Mouse (Mus musculus) macrophage (primary cell): Measurements from ENCODE around the gene Mrs2. TPM values are rescaled to one million over a fixed set of nuclear protein-coding genes. Genes with fewer than 3 reads are reported as not detected.
A peak's percentile ranks its signal among the peaks of the same experiment; 100 is the strongest.

Experiments used
- H3K27ac ChIP-seq: fragments of 350-480 bp; formaldehyde crosslinking; 2 replicates; pipeline ENCODE4 v1.9.0; 2021
- H3K36me3 ChIP-seq: fragments of 350-480 bp; formaldehyde crosslinking; 2 replicates; pipeline ENCODE4 v1.9.0; 2021; ENCODE audit errors: inconsistent target
- H3K4me3 ChIP-seq: fragments of 350-480 bp; formaldehyde crosslinking; 2 replicates; pipeline ENCODE4 v1.9.0; 2021; ENCODE audit errors: inconsistent target
- H3K79me2 ChIP-seq: fragments of 350-480 bp; formaldehyde crosslinking; 2 replicates; pipeline ENCODE4 v1.9.0; 2021; ENCODE audit errors: inconsistent target
- WGBS: methylation state at CpG from one replicate; pipeline ENCODE4 v1.1.7; 2026; ENCODE audit warnings: inconsistent platforms; ENCODE audit not compliant: missing documents; 5-methylcytosine and 5-hydroxymethylcytosine counted together
- polyA plus RNA-seq: library from polyadenylated mRNA; stranded (reverse); fragments of 250-400 nt; gene quantifications from 3 replicates; pipeline ENCODE4 v1.2.4, GENCODE M21; 2018; ENCODE audit warnings: inconsistent platforms
- total RNA-seq, 78 experiments: library from RNA; depleted of rRNA; stranded (reverse); fragments of 250-400 nt; gene quantifications; 1 replicate in 9 of 78; 2 replicates in 24 of 78; 3 replicates in 43 of 78; 4 replicates in 2 of 78; pipeline ENCODE4 v1.2.4; 2018; ENCODE audit warnings: inconsistent platforms in 56 of 78

The Mrs2 gene
- total RNA-seq (2018; cell fraction: chromatin; rRNA removed): 100 to 1,000 TPM in 1 of 26 experiments, 10 to 100 TPM in 24, 1 to 10 TPM in 1; 7.6 to 111 (median 56.3) TPM
- 10 to 100 TPM; 10.7 to 19.1 (median 14.6) TPM for total RNA-seq (2018; cell fraction: cytosol; rRNA removed)
- 10 to 100 TPM in 25 of 26 experiments, 1 to 10 TPM in 1; 7.3 to 74.2 (median 27.2) TPM for total RNA-seq (2018; cell fraction: nucleus; rRNA removed)
- polyA plus RNA-seq: 13.4 to 13.7 TPM (median 13.6 TPM) in 3 replicates

GRCm38 (mm10) chr13:25019793-25020539 is at the start of gene Mrs2:
Gene Mrs2 (minus strand): TSS chr13:25020379.
- H3K36me3 ChIP-seq: 0 out of 2 replicates have a peak, but pooled peaks cover 5% of the 10 kb centered on the region
- peak within 1 kb of the TSS; percentile 68 for H3K4me3 ChIP-seq
- peak within 1 kb of the TSS; percentile 43 for H3K27ac ChIP-seq
- peaks cover 23% of the 10 kb centered on the region for H3K79me2 ChIP-seq
- WGBS: under 1% methylated on average over 64 of the region's 84 CpGs

GRCm38 (mm10) chr13:25069765-25070164 is 49.6 kb upstream of the Mrs2 start:
- Histone ChIP-seq H3K4me3 (no peak overlapping the region), H3K79me2 (no peaks in the 10 kb centered on the region), H3K36me3 (no peaks in the 10 kb centered on the region), H3K27ac (no peak overlapping the region)
- 89% methylated on average over 4 of the region's 4 CpGs for WGBS

- no peaks in the 10 kb centered on the region for H3K36me3 ChIP-seq
- 91% methylated on average over 4 of the region's 4 CpGs for WGBS
- no peak overlapping the region for H3K4me3 ChIP-seq
- H3K79me2 ChIP-seq: no peaks in the 10 kb centered on the region
- no peak overlapping the region for H3K27ac ChIP-seq
Measured at GRCm38 (mm10) chr13:25067183-25067582, 47.0 kb upstream of the Mrs2 start.

GRCm38 (mm10) chr13:25066659-25067058 is 46.5 kb upstream of the Mrs2 start:
- no peaks in the 10 kb centered on the region for H3K36me3 ChIP-seq
- H3K79me2 ChIP-seq: no peaks in the 10 kb centered on the region
- WGBS: 95% methylated on average over 2 of the region's 2 CpGs
- no peak overlapping the region for H3K4me3 ChIP-seq
- H3K27ac ChIP-seq: no peak overlapping the region

- H3K36me3 ChIP-seq: no peaks in the 10 kb centered on the region
- no peak within 1 kb of the TSS for H3K27ac ChIP-seq
- no peaks in the 10 kb centered on the region for H3K79me2 ChIP-seq
- WGBS: 8% methylated on average over 63 of the region's 63 CpGs
- H3K4me3 ChIP-seq: no peak within 1 kb of the TSS
Measured at GRCm38 (mm10) chr13:25055873-25056667, 35.9 kb upstream of the Mrs2 start, which contains the start of gene Dcdc2a. Gene Dcdc2a (plus strand): TSS chr13:25056004.

GRCm38 (mm10) chr13:25055111-25055554 is 35.0 kb upstream of the Mrs2 start:
- Histone ChIP-seq H3K79me2 (no peaks in the 10 kb centered on the region), H3K4me3 (no peak overlapping the region), H3K27ac (no peak overlapping the region), H3K36me3 (no peaks in the 10 kb centered on the region)
- 2% methylated on average over 34 of the region's 35 CpGs for WGBS

GRCm38 (mm10) chr13:25052671-25053070 is 32.5 kb upstream of the Mrs2 start:
- 91% methylated on average over 4 of the region's 5 CpGs for WGBS
- no peaks in the 10 kb centered on the region for H3K36me3 ChIP-seq
- no peak overlapping the region for H3K4me3 ChIP-seq
- H3K27ac ChIP-seq: no peak overlapping the region
- H3K79me2 ChIP-seq: no peaks in the 10 kb centered on the region

GRCm38 (mm10) chr13:25039488-25039887 is 19.3 kb upstream of the Mrs2 start:
- Histone ChIP-seq H3K27ac (no peak overlapping the region), H3K79me2 (no peaks in the 10 kb centered on the region), H3K4me3 (no peak overlapping the region), H3K36me3 (no peaks in the 10 kb centered on the region)
- WGBS: 85% methylated on average over 2 of the region's 2 CpGs

GRCm38 (mm10) chr13:25027114-25027425 is 6.9 kb upstream of the Mrs2 start:
- Histone ChIP-seq H3K27ac (no peak overlapping the region), H3K79me2 (no peaks in the 10 kb centered on the region)
- 84% methylated on average over 3 of the region's 3 CpGs for whole genome bisulfite sequencing

GRCm38 (mm10) chr13:25026409-25027113 is 6.4 kb upstream of the Mrs2 start:
- Histone ChIP-seq H3K79me2 (no peaks in the 10 kb centered on the region), H3K27ac (no peak overlapping the region), H3K36me3 (no peaks in the 10 kb centered on the region), H3K4me3 (no peak overlapping the region)
- WGBS: 96% methylated on average over 6 of the region's 6 CpGs

More at GRCm38 (mm10) chr13:25027114-25027425, 6.9 kb upstream of the Mrs2 start:
- H3K4me3 ChIP-seq: no peak overlapping the region
- no peaks in the 10 kb centered on the region for H3K36me3 ChIP-seq

- no peak overlapping the region for H3K4me3 ChIP-seq
- H3K27ac ChIP-seq: no peak overlapping the region
- H3K79me2 ChIP-seq: peaks cover 1% of the 10 kb centered on the region
- WGBS: 42% methylated on average over 2 of the region's 2 CpGs
- H3K36me3 ChIP-seq: no peaks in the 10 kb centered on the region
Measured at GRCm38 (mm10) chr13:25024655-25025054, 4.5 kb upstream of the Mrs2 start.

- Histone ChIP-seq H3K4me3 (no peak overlapping the region), H3K36me3 (0 out of 2 replicates have a peak, but pooled peaks cover under 1% of the 10 kb centered on the region), H3K27ac (no peak overlapping the region), H3K79me2 (peaks cover 16% of the 10 kb centered on the region)
- 91% methylated on average over 3 of the region's 3 CpGs for WGBS
Measured at GRCm38 (mm10) chr13:25023129-25023528, 3.0 kb upstream of the Mrs2 start.

GRCm38 (mm10) chr13:25022386-25022785 is 2.2 kb upstream of the Mrs2 start:
- Histone ChIP-seq H3K4me3 (no peak overlapping the region), H3K36me3 (0 out of 2 replicates have a peak, but pooled peaks cover 5% of the 10 kb centered on the region), H3K27ac (no peak overlapping the region), H3K79me2 (peaks cover 23% of the 10 kb centered on the region)
- WGBS: 90% methylated on average over 4 of the region's 4 CpGs

- 0 out of 2 replicates have a peak, but pooled peaks cover 5% of the 10 kb centered on the region for H3K36me3 ChIP-seq
- peak overlapping the region; percentile 43 for H3K27ac ChIP-seq
- WGBS: 47% methylated on average over 4 of the region's 4 CpGs
- peaks cover 23% of the 10 kb centered on the region for H3K79me2 ChIP-seq
- peak overlapping the region; percentile 33 for H3K4me3 ChIP-seq
Measured at GRCm38 (mm10) chr13:25020540-25020892, 337 bp upstream of the Mrs2 start.
